Mouse (Mus musculus) hindbrain, postnatal 0 days (tissue): ENCODE measurements at regions not wholly inside any gene's neighbourhood (a gene's known extent, or its start where the extent isn't known, plus 50 kb on each side); places are given as distances from the start of the nearest gene placed in this dataset.

Experiments used
- ATAC-seq: fragments of 200-750 bp; cut with Nextera tagmentation; 2 replicates; pipeline ENCODE4 v1.8.0; 2017; ENCODE audit warnings: mild to moderate bottlenecking, moderate TSS enrichment, moderate library complexity
- DNase-seq: peaks from one replicate; pipeline ENCODE4 v3.0.0-alpha.2; 2015; ENCODE audit warnings: low spot score
- H3K27ac ChIP-seq: fragments of 300-500 bp; sonication (generic); 2 replicates; pipeline ENCODE4 v1.5.1; 2014; ENCODE audit warnings: mild to moderate bottlenecking
- H3K27me3 ChIP-seq: fragments of 300-500 bp; sonication (generic); 2 replicates; pipeline ENCODE4 v1.6.1; 2014; ENCODE audit warnings: low read length, mixed read lengths; ENCODE audit not compliant: insufficient read depth
- H3K36me3 ChIP-seq: fragments of 300-500 bp; sonication (generic); 2 replicates; pipeline ENCODE4 v1.6.1; 2014; ENCODE audit warnings: low read length, mixed read lengths; ENCODE audit not compliant: insufficient read depth
- H3K4me1 ChIP-seq: fragments of 300-500 bp; sonication (generic); 2 replicates; pipeline ENCODE4 v1.6.1; 2014; ENCODE audit warnings: antibody characterized with exemption, low read length, mixed read lengths; ENCODE audit not compliant: insufficient read depth
- H3K4me2 ChIP-seq: fragments of 300-500 bp; sonication (generic); 2 replicates; pipeline ENCODE4 v1.6.1; 2014; ENCODE audit warnings: low read depth, mild to moderate bottlenecking, low read length, moderate library complexity, mixed read lengths
- H3K4me3 ChIP-seq: fragments of 300-500 bp; sonication (generic); 2 replicates; pipeline ENCODE4 v1.5.1; 2014; ENCODE audit warnings: low read length
- H3K9ac ChIP-seq: fragments of 300-500 bp; sonication (generic); replicated peaks from 2 replicates; pipeline ENCODE4 v1.6.1; 2014; ENCODE audit warnings: mild to moderate bottlenecking, low read length, moderate library complexity, mixed read lengths
- H3K9me3 ChIP-seq: fragments of 300-500 bp; sonication (generic); 2 replicates; pipeline ENCODE4 v1.6.1; 2016; ENCODE audit warnings: low read length, mixed read lengths
- CTCF ChIP-seq: IDR thresholded peaks from 2 replicates; pipeline ENCODE4 v1.5.1; 2016; ENCODE audit warnings: antibody characterized with exemption, control low read depth, low read depth
- WGBS: fragments of 180-500 bp; shearing (Covaris S2); extraction: QIAGEN DNeasy Blood & Tissue Kit; methylation state at CpG from one replicate; pipeline ENCODE4 v1.1.7; 2014; 5-methylcytosine and 5-hydroxymethylcytosine counted together

GRCm38 (mm10) chr10:99391725-99392124 lies 128.7 kb downstream of the Dusp6 start:
- ATAC-seq, result no peak

GRCm38 (mm10) chr10:99392979-99393378 lies 129.9 kb downstream of the Dusp6 start:
- no peak overlapping the region for H3K4me2 ChIP-seq
- WGBS, result 80% methylated on average over 5 of the region's 5 CpGs
- H3K9ac ChIP-seq, result no peak overlapping the region
- no peaks in the 10 kb centered on the region for H3K36me3 ChIP-seq
- no peaks in the 10 kb centered on the region for H3K27me3 ChIP-seq
- TF ChIP-seq CTCF, result no peak
- H3K4me3 ChIP-seq, result no peak overlapping the region
- H3K27ac ChIP-seq, result no peak overlapping the region
- DNase-seq (no peak), ATAC-seq (no peak)
- no peaks in the 10 kb centered on the region for H3K4me1 ChIP-seq
- no peaks in the 10 kb centered on the region for H3K9me3 ChIP-seq

More at GRCm38 (mm10) chr10:99391725-99392124, 128.7 kb downstream of the Dusp6 start:
- no peak for DNase-seq
- H3K9me3 ChIP-seq, result no peaks in the 10 kb centered on the region
- H3K27ac ChIP-seq, result no peak overlapping the region
- no peak overlapping the region for H3K4me2 ChIP-seq
- no peak overlapping the region for H3K9ac ChIP-seq
- H3K4me1 ChIP-seq, result no peaks in the 10 kb centered on the region
- no peaks in the 10 kb centered on the region for H3K27me3 ChIP-seq
- no peak overlapping the region for H3K4me3 ChIP-seq
- no peaks in the 10 kb centered on the region for H3K36me3 ChIP-seq
- 94% methylated on average over 6 of the region's 6 CpGs for WGBS
- no peak for TF ChIP-seq CTCF

GRCm38 (mm10) chr10:99393523-99393922 lies 130.5 kb downstream of the Dusp6 start:
- Histone ChIP-seq H3K27ac (no peak overlapping the region), H3K9ac (no peak overlapping the region), H3K4me2 (no peak overlapping the region), H3K4me3 (no peak overlapping the region), H3K4me1 (no peaks in the 10 kb centered on the region), H3K36me3 (no peaks in the 10 kb centered on the region), H3K27me3 (no peaks in the 10 kb centered on the region), H3K9me3 (no peaks in the 10 kb centered on the region)
- TF ChIP-seq CTCF, result no peak
- WGBS, result 79% methylated on average over 8 of the region's 8 CpGs
- ATAC-seq (no peak), DNase-seq (no peak)

- Histone ChIP-seq H3K4me3 (no peak overlapping the region), H3K4me2 (no peak overlapping the region), H3K9me3 (no peaks in the 10 kb centered on the region), H3K4me1 (no peaks in the 10 kb centered on the region), H3K27me3 (no peaks in the 10 kb centered on the region), H3K9ac (no peak overlapping the region), H3K36me3 (no peaks in the 10 kb centered on the region), H3K27ac (no peak overlapping the region)
- no peak for TF ChIP-seq CTCF
- DNase-seq, result no peak
- WGBS, result 84% methylated on average over 1 of the region's 1 CpGs
- ATAC-seq, result no peak
Observed at GRCm38 (mm10) chr10:99395411-99395810, 132.4 kb downstream of the Dusp6 start.

- no peak for DNase-seq
- no peak for ATAC-seq
- no peak overlapping the region for H3K9ac ChIP-seq
- no peaks in the 10 kb centered on the region for H3K36me3 ChIP-seq
- no peak overlapping the region for H3K4me3 ChIP-seq
- no peak overlapping the region for H3K27ac ChIP-seq
- no peaks in the 10 kb centered on the region for H3K9me3 ChIP-seq
- no peak for TF ChIP-seq CTCF
- WGBS, result 91% methylated on average over 3 of the region's 3 CpGs
- no peak overlapping the region for H3K4me2 ChIP-seq
- no peaks in the 10 kb centered on the region for H3K27me3 ChIP-seq
- H3K4me1 ChIP-seq, result no peaks in the 10 kb centered on the region
Observed at GRCm38 (mm10) chr10:99396630-99397029, 133.6 kb downstream of the Dusp6 start.

- no peaks in the 10 kb centered on the region for H3K9me3 ChIP-seq
- no peak for TF ChIP-seq CTCF
- no peak for ATAC-seq
- no peaks in the 10 kb centered on the region for H3K27me3 ChIP-seq
- H3K27ac ChIP-seq, result no peak overlapping the region
- H3K4me2 ChIP-seq, result no peak overlapping the region
- no peak for DNase-seq
- H3K9ac ChIP-seq, result no peak overlapping the region
- no peak overlapping the region for H3K4me3 ChIP-seq
- H3K36me3 ChIP-seq, result no peaks in the 10 kb centered on the region
- 90% methylated on average over 6 of the region's 6 CpGs for WGBS
- no peaks in the 10 kb centered on the region for H3K4me1 ChIP-seq
Observed at GRCm38 (mm10) chr10:99400076-99400475, 137.0 kb downstream of the Dusp6 start.

GRCm38 (mm10) chr10:99406764-99407163 lies 143.7 kb downstream of the Dusp6 start:
- Histone ChIP-seq H3K4me2 (no peak overlapping the region), H3K4me1 (no peaks in the 10 kb centered on the region), H3K9me3 (no peaks in the 10 kb centered on the region), H3K27ac (no peak overlapping the region), H3K36me3 (no peaks in the 10 kb centered on the region), H3K27me3 (no peaks in the 10 kb centered on the region), H3K4me3 (no peak overlapping the region), H3K9ac (no peak overlapping the region)
- no peak for TF ChIP-seq CTCF
- DNase-seq, result no peak
- ATAC-seq, result no peak
- 84% methylated on average over 2 of the region's 2 CpGs for WGBS
